Mouse (Mus musculus) embryonic facial prominence, embryonic 11.5 days (tissue): ENCODE data around the gene Gm17571. TPM values are rescaled to one million over a fixed set of nuclear protein-coding genes. Genes with fewer than 3 reads are reported as not detected.

Experiments
- ATAC-seq: fragments of 200-750 bp; cut with Nextera tagmentation; replicated peaks from 2 replicates; pipeline ENCODE4 v1.8.0; 2017; ENCODE audit warnings: low read depth; ENCODE audit not compliant: insufficient number of reproducible peaks, low FRiP score, low TSS enrichment
- DNase-seq: peaks from one replicate; pipeline ENCODE4 v3.0.0-alpha.2; 2015; ENCODE audit warnings: low spot score
- H3K27ac ChIP-seq: fragments of 300-500 bp; sonication (generic); replicated peaks from 2 replicates; pipeline ENCODE4 v1.5.1; 2014; ENCODE audit warnings: mild to moderate bottlenecking, low read depth, low read length, control low read depth
- H3K27me3 ChIP-seq: fragments of 300-500 bp; sonication (generic); 2 replicates; pipeline ENCODE4 v1.6.1; 2014; ENCODE audit warnings: mild to moderate bottlenecking, low read length, moderate library complexity, mixed read lengths; ENCODE audit not compliant: control insufficient read depth, insufficient read depth
- H3K36me3 ChIP-seq: fragments of 300-500 bp; sonication (generic); replicated peaks from 2 replicates; pipeline ENCODE4 v1.6.1; 2014; ENCODE audit warnings: low read depth, mild to moderate bottlenecking, low read length, moderate library complexity, mixed read lengths; ENCODE audit not compliant: control insufficient read depth, insufficient read depth
- H3K4me1 ChIP-seq: fragments of 300-500 bp; sonication (generic); 2 replicates; pipeline ENCODE4 v1.6.1; 2014; ENCODE audit warnings: low read length, mixed read lengths; ENCODE audit not compliant: control insufficient read depth, insufficient read depth
- H3K4me2 ChIP-seq: fragments of 300-500 bp; sonication (generic); 2 replicates; pipeline ENCODE4 v1.6.1; 2014; ENCODE audit warnings: low read depth, mild to moderate bottlenecking, control low read depth, low read length, moderate library complexity
- H3K4me3 ChIP-seq: fragments of 300-500 bp; sonication (generic); 2 replicates; pipeline ENCODE4 v1.5.1; 2014; ENCODE audit warnings: low read depth, low read length, control low read depth
- H3K9ac ChIP-seq: fragments of 300-500 bp; sonication (generic); replicated peaks from 2 replicates; pipeline ENCODE4 v1.6.1; 2014; ENCODE audit warnings: mild to moderate bottlenecking, control low read depth, low read length
- H3K9me3 ChIP-seq: fragments of 300-500 bp; sonication (generic); replicated peaks from 2 replicates; pipeline ENCODE4 v1.6.1; 2016; ENCODE audit warnings: mild to moderate bottlenecking, low read length, inconsistent platforms, mixed read lengths; ENCODE audit not compliant: control insufficient read depth
- WGBS: fragments of 180-500 bp; shearing (Covaris S2); extraction: QIAGEN DNeasy Blood & Tissue Kit; methylation state at CpG from one replicate; pipeline ENCODE4 v1.1.7; 2014; 5-methylcytosine and 5-hydroxymethylcytosine counted together
- polyA plus RNA-seq: library from polyadenylated mRNA; unstranded; fragments of >200 nt; fragmentation: Nextera tagmentation; extraction: Ambion mirVana; gene quantifications from 2 replicates; pipeline ENCODE4 v1.2.1, GENCODE M21; 2014

The Gm17571 gene
- polyA plus RNA-seq, 1 experiment from 2014 or later: not detected

GRCm38 (mm10) chr9:13466351-13466750 is 19.8 kb upstream of the Gm17571 start:
- no peak overlapping the region for H3K9ac ChIP-seq
- no peak for ATAC-seq
- H3K9me3 ChIP-seq: no peaks in the 10 kb centered on the region
- H3K4me2 ChIP-seq: no peak overlapping the region
- no peak overlapping the region for H3K4me3 ChIP-seq
- no peaks in the 10 kb centered on the region for H3K27me3 ChIP-seq
- no peak for DNase-seq
- no peak overlapping the region for H3K27ac ChIP-seq
- WGBS: 79% methylated on average over 4 of the region's 4 CpGs
- H3K4me1 ChIP-seq: no peaks in the 10 kb centered on the region
- no peaks in the 10 kb centered on the region for H3K36me3 ChIP-seq

- Histone ChIP-seq H3K4me3 (no peak overlapping the region), H3K4me1 (no peaks in the 10 kb centered on the region), H3K9me3 (no peaks in the 10 kb centered on the region), H3K4me2 (no peak overlapping the region), H3K9ac (no peak overlapping the region), H3K27ac (no peak overlapping the region), H3K36me3 (no peaks in the 10 kb centered on the region), H3K27me3 (no peaks in the 10 kb centered on the region)
- ATAC-seq: no peak
- 59% methylated on average over 4 of the region's 4 CpGs for WGBS
- DNase-seq: no peak
These were observed 18.9 kb upstream of the Gm17571 start for GRCm38 (mm10) chr9:13465358-13466020.

- H3K36me3 ChIP-seq: no peaks in the 10 kb centered on the region
- no peak overlapping the region for H3K9ac ChIP-seq
- ATAC-seq (no peak), DNase-seq (no peak)
- no peak overlapping the region for H3K27ac ChIP-seq
- no peaks in the 10 kb centered on the region for H3K4me1 ChIP-seq
- 98% methylated on average over 1 of the region's 1 CpGs for WGBS
- no peak overlapping the region for H3K4me2 ChIP-seq
- H3K9me3 ChIP-seq: no peaks in the 10 kb centered on the region
- no peaks in the 10 kb centered on the region for H3K27me3 ChIP-seq
- no peak overlapping the region for H3K4me3 ChIP-seq
These were observed 14.4 kb upstream of the Gm17571 start for GRCm38 (mm10) chr9:13460926-13461325.

GRCm38 (mm10) chr9:13460012-13460411 is 13.5 kb upstream of the Gm17571 start:
- H3K4me2 ChIP-seq: no peak overlapping the region
- H3K9me3 ChIP-seq: no peaks in the 10 kb centered on the region
- H3K9ac ChIP-seq: no peak overlapping the region
- H3K4me1 ChIP-seq: no peaks in the 10 kb centered on the region
- H3K27me3 ChIP-seq: no peaks in the 10 kb centered on the region
- H3K4me3 ChIP-seq: no peak overlapping the region
- no peak for DNase-seq
- no peak overlapping the region for H3K27ac ChIP-seq
- 70% methylated on average over 3 of the region's 3 CpGs for WGBS
- H3K36me3 ChIP-seq: no peaks in the 10 kb centered on the region
- ATAC-seq: no peak

GRCm38 (mm10) chr9:13459371-13459770 is 12.8 kb upstream of the Gm17571 start:
- no peak overlapping the region for H3K27ac ChIP-seq
- no peaks in the 10 kb centered on the region; the same call in 1 of the 2 replicates for H3K4me1 ChIP-seq
- no peaks in the 10 kb centered on the region for H3K36me3 ChIP-seq
- no peak overlapping the region for H3K4me2 ChIP-seq
- 94% methylated on average over 1 of the region's 1 CpGs for WGBS
- H3K4me3 ChIP-seq: no peak overlapping the region
- no peak for DNase-seq
- H3K9me3 ChIP-seq: no peaks in the 10 kb centered on the region
- no peaks in the 10 kb centered on the region for H3K27me3 ChIP-seq
- H3K9ac ChIP-seq: no peak overlapping the region
- no peak for ATAC-seq

GRCm38 (mm10) chr9:13457774-13458173 is 11.2 kb upstream of the Gm17571 start:
- DNase-seq: no peak
- no peak overlapping the region for H3K4me3 ChIP-seq
- H3K27ac ChIP-seq: no peak overlapping the region
- ATAC-seq: no peak
- H3K27me3 ChIP-seq: no peaks in the 10 kb centered on the region
- H3K4me2 ChIP-seq: no peak overlapping the region
- no peaks in the 10 kb centered on the region for H3K9me3 ChIP-seq
- no peaks in the 10 kb centered on the region for H3K36me3 ChIP-seq
- WGBS: 76% methylated on average over 6 of the region's 6 CpGs
- H3K4me1 ChIP-seq: no peaks in the 10 kb centered on the region; the same call in 1 of the 2 replicates
- H3K9ac ChIP-seq: no peak overlapping the region

- Histone ChIP-seq H3K27me3 (no peaks in the 10 kb centered on the region), H3K36me3 (no peaks in the 10 kb centered on the region), H3K9me3 (no peaks in the 10 kb centered on the region), H3K4me3 (no peak overlapping the region), H3K4me2 (no peak overlapping the region), H3K27ac (no peak overlapping the region), H3K4me1 (no peaks in the 10 kb centered on the region; the same call in 1 of the 2 replicates), H3K9ac (no peak overlapping the region)
- 90% methylated on average over 1 of the region's 1 CpGs for WGBS
- DNase-seq (no peak), ATAC-seq (no peak)
These were observed 8.7 kb upstream of the Gm17571 start for GRCm38 (mm10) chr9:13455231-13455630.

- Histone ChIP-seq H3K9ac (no peak overlapping the region), H3K27ac (no peak overlapping the region), H3K4me1 (no peaks in the 10 kb centered on the region; the same call in 1 of the 2 replicates), H3K4me3 (no peak overlapping the region), H3K27me3 (no peaks in the 10 kb centered on the region), H3K9me3 (no peaks in the 10 kb centered on the region), H3K4me2 (no peak overlapping the region), H3K36me3 (no peaks in the 10 kb centered on the region)
- peak; percentile 42 for DNase-seq
- no peak for ATAC-seq
- WGBS: 32% methylated on average over 7 of the region's 7 CpGs
These were observed 8.1 kb upstream of the Gm17571 start for GRCm38 (mm10) chr9:13454651-13455123.
